Mouse (Mus musculus) spleen, adult 2 months (tissue): ENCODE results near the gene Meltf. TPM values are rescaled to one million over a fixed set of nuclear protein-coding genes. Genes with fewer than 3 reads are reported as not detected.

Source experiments
- DNase-seq, 2 experiments: peaks; one replicate each; pipeline versions ENCODE4 v3.0.0 to v3.0.0-alpha.2; 2012 to 2021; ENCODE audit warnings: low spot score in 2 of 2, low read depth in 1 of 2
- H3K27ac ChIP-seq: fragments of 200-500 bp; 2 replicates; pipeline ENCODE4 v1.5.1; 2012; ENCODE audit warnings: low read length, inconsistent platforms; ENCODE audit not compliant: insufficient read depth
- H3K27me3 ChIP-seq: fragments of 200-500 bp; 2 replicates; pipeline ENCODE4 v1.6.1; 2012; ENCODE audit warnings: mild to moderate bottlenecking, moderate library complexity, low read length, inconsistent platforms; ENCODE audit not compliant: control insufficient read depth, insufficient read depth
- H3K36me3 ChIP-seq: fragments of 200-500 bp; 2 replicates; pipeline ENCODE4 v1.6.1; 2012; ENCODE audit warnings: mild to moderate bottlenecking, low read length, inconsistent platforms; ENCODE audit not compliant: control insufficient read depth, insufficient read depth
- H3K4me1 ChIP-seq: fragments of 200-500 bp; 2 replicates; pipeline ENCODE4 v1.6.1; 2011; ENCODE audit warnings: inconsistent platforms; ENCODE audit not compliant: control insufficient read depth, insufficient read depth, insufficient read length
- H3K4me3 ChIP-seq: fragments of 200-500 bp; 2 replicates; pipeline ENCODE4 v1.5.1; 2011; ENCODE audit warnings: mild to moderate bottlenecking, inconsistent platforms; ENCODE audit not compliant: insufficient read depth, insufficient read length; ENCODE audit errors: extremely low read depth
- CTCF ChIP-seq: fragments of 200-500 bp; IDR thresholded peaks from 2 replicates; pipeline ENCODE4 v1.5.1; 2011; ENCODE audit warnings: mild to moderate bottlenecking, inconsistent platforms; ENCODE audit not compliant: insufficient read depth, insufficient read length, insufficient replicate concordance; ENCODE audit errors: extremely low read depth
- POLR2A ChIP-seq: fragments of 200-500 bp; IDR thresholded peaks from 2 replicates; pipeline ENCODE4 v1.6.1; 2011; ENCODE audit warnings: low read depth, low read length, inconsistent platforms
- WGBS: fragments of 180-500 bp; shearing (Covaris S2); methylation state at CpG from one replicate; pipeline ENCODE4 v1.1.7; 2018; 5-methylcytosine and 5-hydroxymethylcytosine counted together
- polyA plus RNA-seq: library from polyadenylated mRNA; depleted of rRNA; stranded (reverse); fragments of >200 nt; gene quantifications from 2 replicates; pipeline ENCODE4 v1.2.3, GENCODE M21; 2012; rRNA removed

The Meltf gene
- 0.07 and 0.09 TPM in 2 replicates for polyA plus RNA-seq

GRCm38 (mm10) chr16:31878573-31879257 lies at the start of gene Meltf:
Gene Meltf, plus strand, starts transcription at chr16:31878810.
- H3K4me3 ChIP-seq: no peak within 1 kb of the TSS
- H3K27ac ChIP-seq: no peak within 1 kb of the TSS
- no peaks in the 10 kb centered on the region for H3K27me3 ChIP-seq
- DNase-seq: peak in 1 of 2 experiments; percentile 52
- TF ChIP-seq CTCF (peak; percentile 81), POLR2A (no peak)
- H3K4me1 ChIP-seq: no peaks in the 10 kb centered on the region
- peaks cover 4% of the 10 kb centered on the region; the same call in 1 of the 2 replicates for H3K36me3 ChIP-seq
- 44% methylated on average over 21 of the region's 21 CpGs for WGBS

GRCm38 (mm10) chr16:31830726-31831125 lies 47.9 kb upstream of the Meltf start:
- Histone ChIP-seq H3K27ac (no peak overlapping the region), H3K36me3 (peaks cover 3% of the 10 kb centered on the region; the same call in 1 of the 2 replicates), H3K4me3 (no peak overlapping the region), H3K27me3 (no peaks in the 10 kb centered on the region), H3K4me1 (no peaks in the 10 kb centered on the region)
- DNase-seq: no peak
- TF ChIP-seq POLR2A: no peak
- no peak for TF ChIP-seq CTCF
- 92% methylated on average over 4 of the region's 4 CpGs for WGBS

GRCm38 (mm10) chr16:31832630-31833422 lies 45.8 kb upstream of the Meltf start:
- H3K27me3 ChIP-seq: no peaks in the 10 kb centered on the region
- H3K27ac ChIP-seq: no peak overlapping the region
- no peak for DNase-seq
- TF ChIP-seq POLR2A: no peak
- TF ChIP-seq CTCF: no peak
- H3K36me3 ChIP-seq: peaks cover 6% of the 10 kb centered on the region; the same call in 1 of the 2 replicates
- 90% methylated on average over 10 of the region's 10 CpGs for WGBS
- no peaks in the 10 kb centered on the region for H3K4me1 ChIP-seq
- no peak overlapping the region for H3K4me3 ChIP-seq

- H3K4me3 ChIP-seq: no peak overlapping the region
- peaks cover 13% of the 10 kb centered on the region for H3K36me3 ChIP-seq
- no peaks in the 10 kb centered on the region for H3K4me1 ChIP-seq
- TF ChIP-seq CTCF (no peak), POLR2A (no peak)
- WGBS: 55% methylated on average over 7 of the region's 7 CpGs
- DNase-seq: no peak
- no peak overlapping the region for H3K27ac ChIP-seq
- no peaks in the 10 kb centered on the region for H3K27me3 ChIP-seq
Measured at GRCm38 (mm10) chr16:31834011-31834584, 44.5 kb upstream of the Meltf start.

- Histone ChIP-seq H3K4me1 (no peaks in the 10 kb centered on the region), H3K36me3 (peaks cover 15% of the 10 kb centered on the region), H3K27me3 (no peaks in the 10 kb centered on the region), H3K27ac (no peak overlapping the region), H3K4me3 (no peak overlapping the region)
- WGBS: 84% methylated on average over 2 of the region's 2 CpGs
- TF ChIP-seq CTCF (no peak), POLR2A (no peak)
- DNase-seq: no peak
Measured at GRCm38 (mm10) chr16:31834662-31835318, 43.8 kb upstream of the Meltf start.

GRCm38 (mm10) chr16:31837362-31837761 lies 41.2 kb upstream of the Meltf start:
- Histone ChIP-seq H3K27ac (no peak overlapping the region), H3K4me3 (no peak overlapping the region), H3K27me3 (no peaks in the 10 kb centered on the region), H3K36me3 (peaks cover 14% of the 10 kb centered on the region), H3K4me1 (no peaks in the 10 kb centered on the region)
- TF ChIP-seq CTCF (no peak), POLR2A (no peak)
- DNase-seq: no peak
- 85% methylated on average over 3 of the region's 3 CpGs for WGBS
